Mouse (Mus musculus) E14TG2a.4 (cell line): Measurements from ENCODE around the gene Dtx1.
A peak's percentile ranks its signal among the peaks of the same experiment; 100 is the strongest.

ENCODE experiments used
- H3K27me3 ChIP-seq: 2 replicates; pipeline ENCODE4 v1.6.1; 2014; ENCODE audit warnings: low read length, control low read depth; ENCODE audit not compliant: insufficient read depth
- H3K36me3 ChIP-seq: 2 replicates; pipeline ENCODE4 v1.6.1; 2014; ENCODE audit warnings: low read length, control low read depth; ENCODE audit not compliant: insufficient read depth
- H3K4me1 ChIP-seq: replicated peaks from 2 replicates; pipeline ENCODE4 v1.6.1; 2014; ENCODE audit warnings: low read depth, low read length, control low read depth
- H3K4me3 ChIP-seq: replicated peaks from 2 replicates; pipeline ENCODE4 v1.5.1; 2014; ENCODE audit warnings: mild to moderate bottlenecking, low read length
- H3K9me3 ChIP-seq: 2 replicates; pipeline ENCODE4 v1.6.1; 2014; ENCODE audit warnings: low read length, control low read depth
- CTCF ChIP-seq: conservative IDR thresholded peaks from 2 replicates; pipeline ENCODE4 v1.5.1; 2014; ENCODE audit warnings: low read length
- NANOG ChIP-seq: IDR thresholded peaks from 2 replicates; pipeline ENCODE4 v1.6.1; 2014; ENCODE audit warnings: borderline replicate concordance, low read length, mixed read lengths
- POU5F1 ChIP-seq: IDR thresholded peaks from 2 replicates; pipeline ENCODE4 v1.6.1; 2014; ENCODE audit warnings: low read length, borderline replicate concordance

The Dtx1 gene

GRCm38 (mm10) chr5:120700996-120701790, 10.5 kb downstream of the Dtx1 start:
- H3K36me3 ChIP-seq = no peaks in the 10 kb centered on the region
- 0 out of 2 replicates have a peak, but pooled peaks cover 3% of the 10 kb centered on the region for H3K27me3 ChIP-seq
- H3K9me3 ChIP-seq = no peaks in the 10 kb centered on the region
- peaks cover 99% of the 10 kb centered on the region for H3K4me1 ChIP-seq
- peak overlapping the region; percentile 54 for H3K4me3 ChIP-seq
- no peak for TF ChIP-seq POU5F1

DNA sequence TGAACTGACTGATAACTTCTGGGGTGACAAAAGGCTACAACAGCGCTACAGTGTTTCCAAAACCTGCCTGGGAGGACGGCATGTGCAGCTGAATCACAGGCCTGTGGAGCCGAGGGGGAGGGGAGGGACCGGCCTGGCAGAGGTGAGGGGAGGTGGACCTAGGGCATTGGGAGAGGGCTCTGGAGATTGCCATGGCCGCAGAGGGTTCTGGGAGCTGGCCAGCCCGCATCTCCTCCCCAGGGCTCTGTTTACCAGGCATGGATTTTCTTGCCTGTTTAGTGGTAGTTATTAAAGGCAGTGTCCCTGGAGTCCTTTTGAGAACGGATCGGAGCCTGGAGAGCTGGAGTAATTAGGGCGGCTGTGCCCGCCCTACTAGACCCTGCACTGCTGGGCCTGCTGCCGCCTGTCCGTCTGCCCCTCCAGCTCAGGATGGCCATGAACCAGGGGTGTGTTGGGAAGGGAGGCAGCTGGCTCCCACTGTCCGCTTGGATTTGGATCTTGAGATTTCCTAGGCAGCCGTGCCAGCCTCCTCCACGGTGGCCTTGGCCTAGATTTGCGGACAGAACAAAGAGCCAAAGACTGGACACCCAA, 12.8 kb downstream of the Dtx1 start:
- H3K9me3 ChIP-seq = no peaks in the 10 kb centered on the region
- TF ChIP-seq POU5F1 = no peak
- TF ChIP-seq NANOG = no peak
- no peak for TF ChIP-seq CTCF
- peaks cover 20% of the 10 kb centered on the region for H3K27me3 ChIP-seq
- H3K4me1 ChIP-seq = peaks cover 95% of the 10 kb centered on the region
- H3K4me3 ChIP-seq = peak overlapping the region; percentile 27
- H3K36me3 ChIP-seq = no peaks in the 10 kb centered on the region

DNA sequence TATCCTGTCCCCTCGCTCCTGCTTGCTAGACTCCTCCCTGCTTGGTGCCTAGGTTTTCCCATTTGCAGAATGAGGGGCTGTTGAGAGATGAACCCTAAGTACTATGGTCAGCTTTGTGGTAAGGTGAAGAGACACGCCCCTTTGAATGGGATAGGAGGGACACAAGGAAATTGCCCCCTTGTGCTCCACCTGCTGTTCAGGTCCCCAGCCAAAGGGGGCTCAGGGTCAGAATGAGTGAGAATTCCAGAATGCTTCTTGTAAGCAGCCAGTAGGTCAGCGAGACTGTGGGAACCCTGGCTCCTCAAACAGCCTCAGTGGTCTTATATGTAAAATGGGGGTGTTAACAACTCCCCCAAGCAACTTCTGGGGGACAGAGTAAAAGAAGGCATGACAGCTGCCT, 13.5 kb downstream of the Dtx1 start:
- H3K4me3 ChIP-seq = peak overlapping the region; percentile 4
- TF ChIP-seq POU5F1 (no peak), CTCF (no peak; the same call in 1 of the 2 replicates)
- H3K4me1 ChIP-seq = peaks cover 95% of the 10 kb centered on the region
- H3K36me3 ChIP-seq = no peaks in the 10 kb centered on the region
- no peaks in the 10 kb centered on the region for H3K9me3 ChIP-seq
- H3K27me3 ChIP-seq = peaks cover 27% of the 10 kb centered on the region

GRCm38 (mm10) chr5:120696865-120697264, 14.9 kb downstream of the Dtx1 start:
- peaks cover 90% of the 10 kb centered on the region for H3K4me1 ChIP-seq
- TF ChIP-seq NANOG = no peak
- peaks cover 36% of the 10 kb centered on the region for H3K27me3 ChIP-seq
- no peaks in the 10 kb centered on the region for H3K36me3 ChIP-seq
- H3K9me3 ChIP-seq = no peaks in the 10 kb centered on the region
- H3K4me3 ChIP-seq = peak overlapping the region; percentile 55

DNA sequence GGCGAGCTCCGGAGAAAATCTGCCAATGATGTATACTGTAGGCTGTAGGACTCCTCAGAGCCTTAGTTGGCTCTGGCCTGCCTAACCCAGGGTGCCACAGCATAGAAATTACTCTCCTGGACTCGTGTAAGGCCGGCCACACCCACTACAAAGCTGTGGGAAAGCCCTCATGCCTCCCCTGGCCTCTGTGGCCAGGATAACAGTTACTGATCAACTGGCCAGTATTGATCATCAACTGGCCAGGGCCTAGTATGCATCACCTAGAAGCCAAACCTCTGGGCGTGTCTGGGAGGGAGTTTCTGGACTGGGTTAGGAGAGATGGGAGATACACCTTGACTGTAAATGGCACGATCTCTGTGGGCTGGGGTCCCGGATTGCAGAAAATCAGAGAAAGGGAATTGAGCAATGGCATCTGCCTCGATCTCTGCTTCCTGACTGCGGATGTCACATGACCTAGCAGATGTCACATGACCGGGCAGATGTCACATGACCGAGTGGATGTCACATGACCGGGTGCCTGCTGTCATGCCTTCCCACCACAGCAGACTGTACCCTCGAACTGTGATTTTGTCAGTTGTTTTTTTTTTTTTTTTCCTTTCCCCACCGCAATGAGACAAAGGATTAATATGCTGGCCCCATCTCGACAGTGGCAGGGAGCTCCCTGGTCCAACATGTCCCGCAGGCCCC, 15.5 kb downstream of the Dtx1 start:
- TF ChIP-seq NANOG (no peak), POU5F1 (no peak), CTCF (no peak)
- Histone ChIP-seq H3K27me3 (peaks cover 38% of the 10 kb centered on the region), H3K9me3 (no peaks in the 10 kb centered on the region), H3K36me3 (no peaks in the 10 kb centered on the region), H3K4me1 (peaks cover 89% of the 10 kb centered on the region), H3K4me3 (peak overlapping the region; percentile 55)

DNA sequence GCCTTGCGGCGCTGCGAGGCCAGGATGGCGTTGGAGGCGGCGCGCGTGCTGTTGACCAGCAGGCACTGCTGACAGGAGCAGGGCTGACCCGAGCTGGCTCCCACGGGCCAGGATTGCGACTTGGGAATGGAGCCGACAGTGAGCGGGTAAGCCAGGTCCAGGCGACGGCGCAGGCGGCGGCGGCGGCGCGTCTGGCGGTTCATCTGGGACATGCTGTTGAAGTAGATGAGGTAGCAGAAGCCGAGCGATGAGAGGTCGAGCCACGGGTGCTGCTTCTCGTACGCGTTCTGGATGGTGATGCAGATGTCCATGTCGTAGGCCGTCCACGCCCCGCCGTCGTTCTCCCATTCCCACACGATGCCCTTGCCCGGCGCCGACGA, 17.0 kb downstream of the Dtx1 start:
- H3K4me3 ChIP-seq = peak overlapping the region; percentile 79
- peaks cover 89% of the 10 kb centered on the region for H3K4me1 ChIP-seq
- H3K36me3 ChIP-seq = peaks cover 4% of the 10 kb centered on the region; the same call in 1 of the 2 replicates
- no peaks in the 10 kb centered on the region for H3K9me3 ChIP-seq
- peaks cover 43% of the 10 kb centered on the region for H3K27me3 ChIP-seq
- TF ChIP-seq CTCF = no peak
- TF ChIP-seq NANOG = no peak
- no peak for TF ChIP-seq POU5F1

GRCm38 (mm10) chr5:120693931-120694694, 17.6 kb downstream of the Dtx1 start:
- H3K27me3 ChIP-seq = peaks cover 42% of the 10 kb centered on the region
- H3K36me3 ChIP-seq = peaks cover 4% of the 10 kb centered on the region; the same call in 1 of the 2 replicates
- peak overlapping the region; percentile 79 for H3K4me3 ChIP-seq
- TF ChIP-seq POU5F1 = no peak
- no peaks in the 10 kb centered on the region for H3K9me3 ChIP-seq
- peaks cover 89% of the 10 kb centered on the region for H3K4me1 ChIP-seq

DNA sequence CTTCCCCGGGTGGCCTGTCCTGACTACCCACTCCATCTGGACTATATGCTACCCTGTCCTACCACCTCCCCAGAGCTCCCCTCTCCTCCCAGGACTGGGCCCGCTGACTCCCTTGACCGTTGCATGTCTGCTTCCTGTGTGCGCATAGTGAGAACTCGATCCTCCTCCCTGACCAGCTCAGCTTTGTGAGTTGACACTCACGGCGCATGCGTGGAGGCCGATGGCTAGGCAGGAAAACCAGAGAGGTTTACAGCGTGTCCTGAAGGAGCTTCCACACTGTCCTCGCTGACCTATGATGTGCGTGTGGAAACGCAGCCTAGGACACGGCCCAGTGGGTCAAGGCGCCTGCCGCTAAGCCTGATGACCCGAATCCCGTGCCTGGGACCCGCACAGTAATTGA, 19.7 kb downstream of the Dtx1 start:
- no peaks in the 10 kb centered on the region for H3K9me3 ChIP-seq
- peaks cover 42% of the 10 kb centered on the region for H3K27me3 ChIP-seq
- TF ChIP-seq CTCF (no peak), POU5F1 (no peak), NANOG (no peak)
- H3K4me3 ChIP-seq = no peak overlapping the region; the same call in 1 of the 2 replicates
- peaks cover 89% of the 10 kb centered on the region for H3K4me1 ChIP-seq
- peaks cover 4% of the 10 kb centered on the region; the same call in 1 of the 2 replicates for H3K36me3 ChIP-seq
